Mouse (Mus musculus): ENCODE measurements around the gene Haus7. TPM values are rescaled to one million over a fixed set of nuclear protein-coding genes. Genes with fewer than 3 reads are reported as not detected.

Gene Haus7
- polyA plus RNA-seq, 1 experiment: 32.6 TPM

- Histone ChIP-seq H3K4me3 (no peak overlapping the region), H3K27me3 (ENCODE audit: control insufficient read depth, insufficient read depth, insufficient read length) (no peaks in the 10 kb centered on the region), H3ac (ENCODE audit: control insufficient read depth, insufficient read length) (no peak overlapping the region), H3K36me3 (ENCODE audit: control insufficient read depth, insufficient read depth) (no peaks in the 10 kb centered on the region), H3K4me2 (ENCODE audit: low read depth) (peak overlapping the region; percentile 74), H3K79me2 (ENCODE audit: control insufficient read depth, insufficient read depth) (no peaks in the 10 kb centered on the region)
- TF ChIP-seq MYOG (IDR thresholded peaks at IDR 0.05; ENCODE audit: control insufficient read depth in 1 of 3, insufficient read depth in 1 of 3, insufficient read length in 2 of 3, low read depth in 2 of 3): no peak
- TF ChIP-seq REST (IDR thresholded peaks at IDR 0.05; ENCODE audit: insufficient read depth, insufficient read length): no peak
- TF ChIP-seq E2F4 (IDR thresholded peaks at IDR 0.05; ENCODE audit: insufficient read depth): no peak
- TF ChIP-seq SRF (IDR thresholded peaks at IDR 0.05; ENCODE audit: control insufficient read depth, insufficient read length, low read depth): no peak
- no peak for TF ChIP-seq CEBPB (IDR thresholded peaks at IDR 0.05; ENCODE audit: insufficient read depth, poor library complexity, severe bottlenecking)
- no peak for TF ChIP-seq POLR2A (IDR thresholded peaks at IDR 0.05; ENCODE audit: insufficient read length, low read depth)
- no peak for TF ChIP-seq POLR2AphosphoS2 (IDR thresholded peaks at IDR 0.05; ENCODE audit: insufficient read length, low read depth)
- no peak for TF ChIP-seq USF1 (IDR thresholded peaks at IDR 0.05; ENCODE audit: low read depth)
- no peak for TF ChIP-seq TCF12 (IDR thresholded peaks at IDR 0.05; ENCODE audit: insufficient read depth, poor library complexity, severe bottlenecking)
- no peak for TF ChIP-seq MAX (IDR thresholded peaks at IDR 0.05; ENCODE audit: low read depth)
Measured at GRCm38 (mm10) chrX:73468330-73468729, 9.5 kb upstream of the Haus7 start.

DNA sequence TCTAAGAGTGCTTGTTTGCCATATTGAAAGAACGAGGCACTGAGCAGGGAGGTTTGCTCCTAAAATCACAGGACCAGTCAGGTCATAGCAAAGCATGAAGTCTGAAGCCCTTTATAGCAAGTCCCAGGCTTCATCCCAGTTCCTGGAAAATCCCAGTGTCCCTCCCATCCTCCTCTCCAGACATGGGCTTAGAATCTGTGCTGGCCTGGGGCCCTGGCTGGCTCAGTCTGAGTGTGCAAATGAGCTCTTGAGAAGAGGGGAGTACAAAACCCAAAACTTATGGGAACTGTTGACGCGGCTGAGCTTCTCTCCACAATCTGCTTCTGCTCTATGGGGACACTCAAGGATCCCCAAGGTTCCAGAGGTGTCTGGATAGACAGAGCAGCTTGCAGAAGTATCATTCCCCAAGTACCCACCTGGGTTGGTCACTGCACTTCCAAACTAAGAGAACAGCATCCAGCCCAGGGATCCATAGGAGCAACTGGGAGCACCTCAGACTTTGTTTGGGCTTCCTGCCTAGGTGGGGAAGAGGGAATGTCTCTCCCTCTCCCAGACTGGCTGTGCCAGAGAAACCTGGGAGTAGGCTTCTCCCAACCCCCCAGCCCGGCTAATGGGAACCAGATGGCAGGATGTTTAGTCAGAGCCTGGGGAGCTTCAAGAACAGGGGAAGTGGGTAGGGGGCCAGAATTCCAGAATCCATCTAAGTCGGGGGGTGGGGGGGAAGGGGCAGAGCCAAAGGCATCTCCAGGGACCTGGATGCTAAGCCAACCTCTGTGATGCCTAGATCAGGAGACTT, 8.8 kb upstream of the Haus7 start:
- peak overlapping the region; percentile 74 for H3K4me2 ChIP-seq (ENCODE audit: low read depth)
- no peaks in the 10 kb centered on the region for H3K27me3 ChIP-seq (ENCODE audit: control insufficient read depth, insufficient read depth, insufficient read length)
- no peak overlapping the region for H3K4me3 ChIP-seq
- H3K36me3 ChIP-seq (ENCODE audit: control insufficient read depth, insufficient read depth): no peaks in the 10 kb centered on the region
- no peak for TF ChIP-seq E2F4 (IDR thresholded peaks at IDR 0.05; ENCODE audit: insufficient read depth)
- no peak for TF ChIP-seq USF1 (IDR thresholded peaks at IDR 0.05; ENCODE audit: low read depth)
- no peak for TF ChIP-seq MYOD1 (IDR thresholded peaks at IDR 0.05; ENCODE audit: control insufficient read depth in 1 of 3, insufficient read length in 2 of 3, low read depth in 2 of 3)
- no peak for TF ChIP-seq TCF3 (IDR thresholded peaks at IDR 0.05; ENCODE audit: insufficient read length, low read depth)
- TF ChIP-seq REST (IDR thresholded peaks at IDR 0.05; ENCODE audit: insufficient read depth, insufficient read length): no peak
- TF ChIP-seq MAX (IDR thresholded peaks at IDR 0.05; ENCODE audit: low read depth): no peak
- TF ChIP-seq CEBPB (IDR thresholded peaks at IDR 0.05; ENCODE audit: insufficient read depth, poor library complexity, severe bottlenecking): no peak
- no peak for TF ChIP-seq POLR2A (IDR thresholded peaks at IDR 0.05; ENCODE audit: insufficient read length, low read depth)
- no peak for TF ChIP-seq POLR2AphosphoS2 (IDR thresholded peaks at IDR 0.05; ENCODE audit: insufficient read length, low read depth)
- TF ChIP-seq MYOG (IDR thresholded peaks at IDR 0.05; ENCODE audit: control insufficient read depth in 1 of 3, insufficient read depth in 1 of 3, insufficient read length in 2 of 3, low read depth in 2 of 3): no peak
- TF ChIP-seq SRF (IDR thresholded peaks at IDR 0.05; ENCODE audit: control insufficient read depth, insufficient read length, low read depth): no peak
- TF ChIP-seq TCF12 (IDR thresholded peaks at IDR 0.05; ENCODE audit: insufficient read depth, poor library complexity, severe bottlenecking): no peak
- H3K79me2 ChIP-seq (ENCODE audit: control insufficient read depth, insufficient read depth): no peaks in the 10 kb centered on the region
- H3ac ChIP-seq (ENCODE audit: control insufficient read depth, insufficient read length): no peak overlapping the region

DNA sequence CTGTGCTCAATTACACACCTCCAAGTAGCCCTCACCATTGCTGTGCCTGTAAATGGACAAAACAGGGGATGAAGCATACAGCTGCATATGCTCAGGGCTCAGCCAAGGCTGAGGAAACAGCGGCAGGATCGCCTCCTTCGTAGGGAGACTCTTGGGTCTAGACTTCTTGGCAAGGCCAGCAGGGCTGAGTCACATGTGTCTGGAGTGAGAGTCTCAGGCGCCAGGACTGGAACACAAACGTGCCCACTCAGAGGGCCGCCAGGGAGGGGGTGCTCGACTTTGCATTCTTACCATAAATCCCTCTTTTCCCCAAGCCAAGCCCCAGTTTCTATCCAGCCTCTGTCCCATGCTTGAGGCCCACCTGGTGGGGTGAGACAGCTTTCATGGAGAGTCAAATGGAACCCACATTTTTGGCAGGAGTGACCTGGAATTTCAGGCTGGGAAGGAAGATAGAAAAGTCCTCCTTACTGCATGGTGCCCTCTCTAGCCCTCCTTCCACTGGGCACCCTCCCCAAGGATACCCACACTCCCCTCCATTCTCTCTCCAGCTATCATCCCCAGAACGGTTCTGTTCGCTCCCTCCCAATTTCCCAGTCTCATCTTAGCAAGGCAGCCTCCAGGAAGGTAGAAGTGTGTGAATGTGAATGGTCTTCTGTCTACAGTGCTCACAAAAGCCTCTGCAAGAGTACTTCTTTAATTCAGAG, 6.8 kb upstream of the Haus7 start:
- Histone ChIP-seq H3K4me2 (ENCODE audit: low read depth) (peak overlapping the region; percentile 74), H3K36me3 (ENCODE audit: control insufficient read depth, insufficient read depth) (no peaks in the 10 kb centered on the region), H3K27me3 (ENCODE audit: control insufficient read depth, insufficient read depth, insufficient read length) (no peaks in the 10 kb centered on the region), H3K4me3 (no peak overlapping the region), H3ac (ENCODE audit: control insufficient read depth, insufficient read length) (no peak overlapping the region), H3K79me2 (ENCODE audit: control insufficient read depth, insufficient read depth) (no peaks in the 10 kb centered on the region)
- TF ChIP-seq POLR2A (IDR thresholded peaks at IDR 0.05; ENCODE audit: insufficient read length, low read depth): peak; percentile 41
- no peak for TF ChIP-seq MAX (IDR thresholded peaks at IDR 0.05; ENCODE audit: low read depth)
- no peak for TF ChIP-seq USF1 (IDR thresholded peaks at IDR 0.05; ENCODE audit: low read depth)

GRCm38 (mm10) chrX:73460792-73461191, 1.9 kb upstream of the Haus7 start:
- Histone ChIP-seq H3K4me2 (ENCODE audit: low read depth) (no peak overlapping the region), H3K79me2 (ENCODE audit: control insufficient read depth, insufficient read depth) (no peaks in the 10 kb centered on the region), H3K27me3 (ENCODE audit: control insufficient read depth, insufficient read depth, insufficient read length) (no peaks in the 10 kb centered on the region), H3K4me3 (no peak overlapping the region), H3ac (ENCODE audit: control insufficient read depth, insufficient read length) (no peak overlapping the region), H3K36me3 (ENCODE audit: control insufficient read depth, insufficient read depth) (no peaks in the 10 kb centered on the region)
- no peak for TF ChIP-seq SRF (IDR thresholded peaks at IDR 0.05; ENCODE audit: control insufficient read depth, insufficient read length, low read depth)
- no peak for TF ChIP-seq MYOG (IDR thresholded peaks at IDR 0.05; ENCODE audit: control insufficient read depth in 1 of 3, insufficient read depth in 1 of 3, insufficient read length in 2 of 3, low read depth in 2 of 3)

- Histone ChIP-seq H3ac (ENCODE audit: control insufficient read depth, insufficient read length) (no peak overlapping the region), H3K36me3 (ENCODE audit: control insufficient read depth, insufficient read depth) (no peaks in the 10 kb centered on the region), H3K79me2 (ENCODE audit: control insufficient read depth, insufficient read depth) (no peaks in the 10 kb centered on the region), H3K4me3 (no peak overlapping the region), H3K27me3 (ENCODE audit: control insufficient read depth, insufficient read depth, insufficient read length) (no peaks in the 10 kb centered on the region), H3K4me2 (ENCODE audit: low read depth) (no peak overlapping the region)
- TF ChIP-seq TCF12 (IDR thresholded peaks at IDR 0.05; ENCODE audit: insufficient read depth, poor library complexity, severe bottlenecking): no peak
- no peak for TF ChIP-seq MAX (IDR thresholded peaks at IDR 0.05; ENCODE audit: low read depth)
- TF ChIP-seq REST (IDR thresholded peaks at IDR 0.05; ENCODE audit: insufficient read depth, insufficient read length): no peak
- no peak for TF ChIP-seq MYOD1 (IDR thresholded peaks at IDR 0.05; ENCODE audit: control insufficient read depth in 1 of 3, insufficient read length in 2 of 3, low read depth in 2 of 3)
- TF ChIP-seq POLR2A (IDR thresholded peaks at IDR 0.05; ENCODE audit: insufficient read length, low read depth): no peak
- no peak for TF ChIP-seq POLR2AphosphoS2 (IDR thresholded peaks at IDR 0.05; ENCODE audit: insufficient read length, low read depth)
- TF ChIP-seq SRF (IDR thresholded peaks at IDR 0.05; ENCODE audit: control insufficient read depth, insufficient read length, low read depth): no peak
- no peak for TF ChIP-seq E2F4 (IDR thresholded peaks at IDR 0.05; ENCODE audit: insufficient read depth)
- no peak for TF ChIP-seq CEBPB (IDR thresholded peaks at IDR 0.05; ENCODE audit: insufficient read depth, poor library complexity, severe bottlenecking)
- no peak for TF ChIP-seq USF1 (IDR thresholded peaks at IDR 0.05; ENCODE audit: low read depth)
- TF ChIP-seq TCF3 (IDR thresholded peaks at IDR 0.05; ENCODE audit: insufficient read length, low read depth): no peak
- no peak for TF ChIP-seq MYOG (IDR thresholded peaks at IDR 0.05; ENCODE audit: control insufficient read depth in 1 of 3, insufficient read depth in 1 of 3, insufficient read length in 2 of 3, low read depth in 2 of 3)
Measured at GRCm38 (mm10) chrX:73451949-73452348, 6.9 kb downstream of the Haus7 start.
